In the genomic region with DNA sequence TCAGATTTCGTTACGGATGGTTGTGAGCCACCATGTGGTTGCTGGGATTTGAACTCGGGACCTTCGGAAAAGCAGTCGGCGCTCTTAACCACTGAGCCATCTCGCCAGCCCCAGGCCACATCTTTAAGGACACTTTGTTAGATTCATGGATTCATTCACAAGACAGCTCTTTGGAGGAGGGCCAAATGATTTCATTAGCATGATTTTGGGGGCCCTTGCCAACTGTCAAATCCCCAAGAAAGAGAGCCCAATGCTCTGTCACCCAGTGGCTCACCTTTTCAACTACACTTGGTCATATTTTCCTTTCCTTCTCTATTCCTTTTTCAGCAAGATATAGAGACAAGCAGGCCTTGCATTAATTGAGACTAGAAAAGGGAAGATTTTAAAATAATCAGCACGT, we compare ENCODE assay signal across 13 mouse cellular contexts.
"Had no signal": no experiment of that assay in that cellular context is flagged by ENCODE, and none has a peak within 500 bp of the region (broad histone marks: within the 10 kb centered on the region; RNA-seq: fewer than 3 reads in every experiment).

No protein-coding gene starts in this region.

- H3K4me2 ChIP-seq: limb, embryonic 13.5 days; midbrain, embryonic 13.5 days; neural tube, embryonic 13.5 days; stomach, embryonic 15.5 days had no signal

- H3K9me3 ChIP-seq: limb, embryonic 13.5 days; midbrain, embryonic 13.5 days; neural tube, embryonic 13.5 days; stomach, embryonic 15.5 days had no signal

- DNase-seq: kidney, adult 9 months; kidney, postnatal 36 days; layer of hippocampus, adult 9-11 months; layer of hippocampus, postnatal 36 days; retina, postnatal 1 day; right cerebral cortex, postnatal 4 days; thymus, adult 2 months; thymus, postnatal 25 days had no signal

- H3K9ac ChIP-seq: limb, embryonic 13.5 days; liver, embryonic 14.5 days; midbrain, embryonic 13.5 days; neural tube, embryonic 13.5 days; stomach, embryonic 15.5 days had no signal

- H3K4me3 ChIP-seq: limb, embryonic 13.5 days; midbrain, embryonic 13.5 days; neural tube, embryonic 13.5 days; stomach, embryonic 15.5 days had no signal

- ATAC-seq: midbrain, embryonic 13.5 days had no signal

- H3K27ac ChIP-seq: limb, embryonic 13.5 days; liver, embryonic 14.5 days; midbrain, embryonic 13.5 days; neural tube, embryonic 13.5 days; stomach, embryonic 15.5 days had no signal

- H3K4me1 ChIP-seq: midbrain, embryonic 13.5 days; stomach, embryonic 15.5 days had no signal

- H3K27me3 ChIP-seq: limb, embryonic 13.5 days; midbrain, embryonic 13.5 days; neural tube, embryonic 13.5 days; stomach, embryonic 15.5 days had no signal
